14 mouse cellular contexts compared by ENCODE assay signal in genomic region chr16:24428742-24429141, GRCm38 (mm10). TPM values are rescaled to one million over a fixed set of nuclear protein-coding genes. Genes with fewer than 3 reads are reported as not detected.
DNase-seq lines count a peak whose midpoint lies in the region; ATAC-seq lines count a peak whose summit lies in the region.
"Had no signal": no experiment of that assay in that cellular context is flagged by ENCODE, and none has a peak within 500 bp of the region (broad histone marks: within the 10 kb centered on the region; RNA-seq: fewer than 3 reads in every experiment).

No protein-coding gene starts in this region.

- intact Hi-C loops in heart, postnatal 25 days (cut with DNase I), result no loop called here

- no peaks in the 10 kb centered on the region for H3K27me3 ChIP-seq in liver, embryonic 12.5 days (replicated peaks)
- H3K27me3 ChIP-seq in forebrain, embryonic 12.5 days, result no peaks in the 10 kb centered on the region
- H3K27me3 ChIP-seq: liver, embryonic 13.5 days; midbrain, embryonic 15.5 days; Patski had no signal

- H3K4me2 ChIP-seq in liver, embryonic 12.5 days, result no peak overlapping the region
- no peak overlapping the region for H3K4me2 ChIP-seq in forebrain, embryonic 12.5 days
- H3K4me2 ChIP-seq: liver, embryonic 13.5 days; midbrain, embryonic 15.5 days had no signal

- ATAC-seq in liver, embryonic 12.5 days, result no peak
- no peak for ATAC-seq in forebrain, embryonic 12.5 days (ENCODE audit: low FRiP score)
- ATAC-seq: forebrain, embryonic 14.5 days; inflammation-experienced regulatory T-cells, adult 6 months; midbrain, embryonic 15.5 days had no signal

- WGBS in liver, embryonic 12.5 days (ENCODE audit: insufficient replicate concordance), result 76% methylated on average over 4 of the region's 4 CpGs
- 87% methylated on average over 4 of the region's 4 CpGs for WGBS in forebrain, embryonic 12.5 days

- H3K9ac ChIP-seq in liver, embryonic 12.5 days, result no peak overlapping the region
- H3K9ac ChIP-seq in forebrain, embryonic 12.5 days, result no peak overlapping the region
- H3K9ac ChIP-seq: liver, embryonic 13.5 days; midbrain, embryonic 15.5 days had no signal

- H3K4me3 ChIP-seq in liver, embryonic 12.5 days, result no peak overlapping the region
- H3K4me3 ChIP-seq in forebrain, embryonic 12.5 days (replicated peaks), result no peak overlapping the region
- H3K4me3 ChIP-seq: limb, embryonic 10.5 days; liver, embryonic 13.5 days; midbrain, embryonic 15.5 days had no signal

- DNase-seq in heart, adult 11 months, result peak; percentile 61
- DNase-seq in heart, postnatal 25 days (ENCODE audit: low spot score), result no peak
- peak; percentile 60 to 61 for DNase-seq in kidney, postnatal 36 days
- no peak for DNase-seq in kidney, postnatal 14 days
- DNase-seq in thymus, adult 18-20 months, result peak; percentile 67 to 79
- DNase-seq: B cell, adult 2 months; liver, embryonic 13.5 days had no signal

- H3K4me1 ChIP-seq in liver, embryonic 12.5 days, result peaks cover 7% of the 10 kb centered on the region; the same call in 1 of the 2 replicates
- H3K4me1 ChIP-seq in forebrain, embryonic 12.5 days, result peaks cover 9% of the 10 kb centered on the region; the same call in 1 of the 2 replicates
- H3K4me1 ChIP-seq: midbrain, embryonic 15.5 days had no signal

- no peak overlapping the region for H3K27ac ChIP-seq in liver, embryonic 12.5 days
- H3K27ac ChIP-seq in forebrain, embryonic 12.5 days, result no peak overlapping the region
- H3K27ac ChIP-seq: limb, embryonic 10.5 days; liver, embryonic 13.5 days; midbrain, embryonic 15.5 days had no signal

- H3K36me3 ChIP-seq in liver, embryonic 12.5 days, result no peaks in the 10 kb centered on the region
- H3K36me3 ChIP-seq in forebrain, embryonic 12.5 days (replicated peaks), result no peaks in the 10 kb centered on the region
- H3K36me3 ChIP-seq: limb, embryonic 10.5 days; liver, embryonic 13.5 days; midbrain, embryonic 15.5 days had no signal

- H3K9me3 ChIP-seq in liver, embryonic 12.5 days (replicated peaks), result no peaks in the 10 kb centered on the region
- no peaks in the 10 kb centered on the region for H3K9me3 ChIP-seq in forebrain, embryonic 12.5 days
- H3K9me3 ChIP-seq: limb, embryonic 10.5 days; liver, embryonic 13.5 days; midbrain, embryonic 15.5 days had no signal

RNA-seq across cellular contexts. Expression of gene Lpp, which starts 35.4 kb away (rescaled TPM):
- total RNA-seq in heart, postnatal 25 days (2021), result 10 to 100 TPM; 32.7 to 40.5 TPM
- 9.5 and 10.6 TPM in 2 replicates for polyA plus RNA-seq in liver, embryonic 12.5 days (2016; fragmentation: Nextera tagmentation; extraction: Ambion mirVana)
- polyA plus RNA-seq in forebrain, embryonic 12.5 days (2016; fragmentation: Nextera tagmentation; extraction: Ambion mirVana), result 16.1 and 18.1 TPM in 2 replicates

Comparison
In these comparisons a context has a peak if more than half of its experiments do, and no peak if none do; other contexts are left out.
1. DNase-seq: peak in heart, adult 11 months (single experiment), kidney, postnatal 36 days (2 of 2) and thymus, adult 18-20 months (2 of 2); none in heart, postnatal 25 days (single experiment) and kidney, postnatal 14 days (single experiment).